Comparison of ENCODE assay signal across 20 mouse cellular contexts in the genomic region with DNA sequence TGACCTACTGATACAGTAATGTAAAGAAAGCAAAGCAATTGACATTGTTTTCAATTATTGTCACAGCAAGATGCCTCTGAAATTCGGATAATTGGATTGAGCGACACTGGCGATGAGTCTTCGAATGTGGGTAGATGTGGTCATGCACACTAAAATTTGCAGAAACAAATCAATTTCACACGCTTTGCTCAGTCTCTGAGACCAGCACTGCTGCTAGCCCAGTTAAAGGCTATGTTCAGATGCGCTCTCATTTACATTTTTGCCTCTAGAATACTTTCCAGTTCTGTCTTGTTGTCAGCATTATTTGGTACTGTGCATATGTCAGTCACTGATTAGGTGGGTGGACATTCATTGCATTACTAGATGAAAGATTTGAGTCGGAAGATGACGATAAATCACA.
DNase-seq lines count a peak whose midpoint lies in the region; ATAC-seq and TF ChIP-seq lines count a peak whose summit lies in the region.
"Had no signal": no experiment of that assay in that cellular context is flagged by ENCODE, and none has a peak within 500 bp of the region (broad histone marks: within the 10 kb centered on the region; RNA-seq: fewer than 3 reads in every experiment).

No protein-coding gene starts in this region.

- TF ChIP-seq POLR2A in brain, embryonic 14.5 days (IDR thresholded peaks at IDR 0.05; ENCODE audit: borderline replicate concordance, extremely low read depth, insufficient read depth, insufficient read length, poor library complexity, severe bottlenecking): no peak
- no peak for TF ChIP-seq POLR2A in thymus, adult 2 months (IDR thresholded peaks at IDR 0.05; ENCODE audit: control insufficient read depth, extremely low read depth, insufficient read depth, low read length, poor library complexity)

- no peak overlapping the region for H3K27ac ChIP-seq in midbrain, embryonic 12.5 days (replicated peaks)
- no peak overlapping the region for H3K27ac ChIP-seq in midbrain, embryonic 10.5 days (replicated peaks)
- H3K27ac ChIP-seq in hindbrain, postnatal 0 days: no peak overlapping the region
- H3K27ac ChIP-seq in midbrain, embryonic 16.5 days (ENCODE audit: low read length): no peak overlapping the region
- H3K27ac ChIP-seq in thymus, adult 2 months (ENCODE audit: control insufficient read depth, insufficient read depth, low read length): no peak overlapping the region
- H3K27ac ChIP-seq: embryonic facial prominence, embryonic 15.5 days; forebrain, embryonic 10.5 days; heart, embryonic 13.5 days had no signal

- H3K4me2 ChIP-seq in midbrain, embryonic 12.5 days (replicated peaks): no peak overlapping the region
- H3K4me2 ChIP-seq in hindbrain, postnatal 0 days (ENCODE audit: low read depth, low read length): no peak overlapping the region
- H3K4me2 ChIP-seq in midbrain, embryonic 16.5 days (ENCODE audit: low read length): no peak overlapping the region
- H3K4me2 ChIP-seq: embryonic facial prominence, embryonic 15.5 days; heart, embryonic 13.5 days had no signal

- no peaks in the 10 kb centered on the region for H3K36me3 ChIP-seq in midbrain, embryonic 12.5 days
- H3K36me3 ChIP-seq in midbrain, embryonic 10.5 days: no peaks in the 10 kb centered on the region
- H3K36me3 ChIP-seq in hindbrain, postnatal 0 days (ENCODE audit: insufficient read depth, low read length): no peaks in the 10 kb centered on the region
- H3K36me3 ChIP-seq in midbrain, embryonic 16.5 days (ENCODE audit: control insufficient read depth, insufficient read depth, low read length): no peaks in the 10 kb centered on the region
- H3K36me3 ChIP-seq in thymus, adult 2 months (ENCODE audit: control insufficient read depth, insufficient read depth, low read length): no peaks in the 10 kb centered on the region
- H3K36me3 ChIP-seq: embryonic facial prominence, embryonic 15.5 days; forebrain, embryonic 10.5 days; heart, embryonic 13.5 days had no signal

- H3K27me3 ChIP-seq in midbrain, embryonic 12.5 days: no peaks in the 10 kb centered on the region
- no peaks in the 10 kb centered on the region for H3K27me3 ChIP-seq in midbrain, embryonic 10.5 days (ENCODE audit: low read depth, poor library complexity, severe bottlenecking)
- no peaks in the 10 kb centered on the region for H3K27me3 ChIP-seq in hindbrain, postnatal 0 days (ENCODE audit: insufficient read depth, low read length)
- no peaks in the 10 kb centered on the region for H3K27me3 ChIP-seq in midbrain, embryonic 16.5 days (ENCODE audit: control insufficient read depth, insufficient read depth, low read depth, low read length)
- H3K27me3 ChIP-seq in thymus, adult 2 months (ENCODE audit: control insufficient read depth, insufficient read depth, low read length): no peaks in the 10 kb centered on the region
- H3K27me3 ChIP-seq: embryonic facial prominence, embryonic 15.5 days; heart, embryonic 13.5 days had no signal

- H3K4me3 ChIP-seq in midbrain, embryonic 12.5 days: no peak overlapping the region
- no peak overlapping the region for H3K4me3 ChIP-seq in midbrain, embryonic 10.5 days
- H3K4me3 ChIP-seq in hindbrain, postnatal 0 days (ENCODE audit: low read length): no peak overlapping the region
- no peak overlapping the region for H3K4me3 ChIP-seq in midbrain, embryonic 16.5 days (ENCODE audit: low read depth, low read length)
- H3K4me3 ChIP-seq in thymus, adult 2 months (ENCODE audit: control insufficient read depth, insufficient read depth, low read length): no peak overlapping the region
- H3K4me3 ChIP-seq: embryonic facial prominence, embryonic 15.5 days; erythroblast, embryonic 14.5 days; forebrain, embryonic 10.5 days; heart, embryonic 13.5 days had no signal

- no peak overlapping the region for H3K9ac ChIP-seq in midbrain, embryonic 12.5 days (replicated peaks)
- H3K9ac ChIP-seq in hindbrain, postnatal 0 days (replicated peaks; ENCODE audit: low read length): no peak overlapping the region
- no peak overlapping the region for H3K9ac ChIP-seq in midbrain, embryonic 16.5 days (ENCODE audit: low read depth, low read length)
- H3K9ac ChIP-seq: embryonic facial prominence, embryonic 15.5 days; heart, embryonic 13.5 days had no signal

- TF ChIP-seq CTCF in brain, embryonic 14.5 days (IDR thresholded peaks at IDR 0.05; ENCODE audit: borderline replicate concordance, extremely low read depth, insufficient read depth, insufficient read length): no peak
- no peak for TF ChIP-seq CTCF in hindbrain, postnatal 0 days (IDR thresholded peaks at IDR 0.05; ENCODE audit: low read depth)
- no peak for TF ChIP-seq CTCF in thymus, adult 2 months (IDR thresholded peaks at IDR 0.05; ENCODE audit: borderline replicate concordance, control insufficient read depth, extremely low read depth, insufficient read depth, low read length, poor library complexity)

- H3K4me1 ChIP-seq in midbrain, embryonic 12.5 days: no peaks in the 10 kb centered on the region
- no peaks in the 10 kb centered on the region; the same call in 1 of the 2 replicates for H3K4me1 ChIP-seq in midbrain, embryonic 10.5 days
- no peaks in the 10 kb centered on the region for H3K4me1 ChIP-seq in hindbrain, postnatal 0 days (ENCODE audit: insufficient read depth, low read length)
- no peaks in the 10 kb centered on the region for H3K4me1 ChIP-seq in midbrain, embryonic 16.5 days (ENCODE audit: control insufficient read depth, insufficient read depth, low read length)
- H3K4me1 ChIP-seq in thymus, adult 2 months (replicated peaks; ENCODE audit: control insufficient read depth, insufficient read depth, low read length): no peaks in the 10 kb centered on the region
- H3K4me1 ChIP-seq: embryonic facial prominence, embryonic 15.5 days; forebrain, embryonic 10.5 days; heart, embryonic 13.5 days had no signal

- 82% methylated on average over 8 of the region's 8 CpGs for WGBS in midbrain, embryonic 12.5 days
- WGBS in midbrain, embryonic 10.5 days: 91% methylated on average over 8 of the region's 8 CpGs
- WGBS in hindbrain, postnatal 0 days: 47% methylated on average over 8 of the region's 8 CpGs
- WGBS in midbrain, embryonic 16.5 days: 72% methylated on average over 8 of the region's 8 CpGs
- 97% methylated on average over 8 of the region's 8 CpGs for WGBS in thymus, adult 2 months

- 0 out of 2 replicates have a peak, but pooled peaks have one; percentile 47 for ATAC-seq in midbrain, embryonic 12.5 days (ENCODE audit: low FRiP score, low read depth)
- no peak for ATAC-seq in hindbrain, postnatal 0 days
- ATAC-seq in midbrain, embryonic 16.5 days: 0 out of 2 replicates have a peak, but pooled peaks have one; percentile 29
- ATAC-seq: forebrain, embryonic 14.5 days had no signal

- DNase-seq in midbrain, embryonic 10.5 days (ENCODE audit: low spot score): no peak
- peak; percentile 33 for DNase-seq in brain, embryonic 14.5 days (ENCODE audit: low read depth)
- peak; percentile 20 for DNase-seq in hindbrain, postnatal 0 days (ENCODE audit: low spot score)
- DNase-seq in thymus, adult 2 months: no peak
- DNase-seq in lung, adult 18-20 months: no peak
- DNase-seq in layer of hippocampus, adult 8-10 months (ENCODE audit: low spot score in 2 of 2): no peak
- DNase-seq: adrenal gland, adult 2 months; adrenal gland, postnatal 25 days; cerebellum, adult 2 months; cerebellum, postnatal 10 days; gastrocnemius, postnatal 36 days; heart, adult 11 months; heart, postnatal 4 days had no signal

- 0 out of 2 replicates have a peak, but pooled peaks cover 2% of the 10 kb centered on the region for H3K9me3 ChIP-seq in midbrain, embryonic 12.5 days
- H3K9me3 ChIP-seq in midbrain, embryonic 10.5 days (replicated peaks): no peaks in the 10 kb centered on the region
- no peaks in the 10 kb centered on the region for H3K9me3 ChIP-seq in hindbrain, postnatal 0 days (ENCODE audit: low read length)
- H3K9me3 ChIP-seq in midbrain, embryonic 16.5 days (replicated peaks; ENCODE audit: control insufficient read depth, low read length, poor library complexity, severe bottlenecking): no peaks in the 10 kb centered on the region
- H3K9me3 ChIP-seq: embryonic facial prominence, embryonic 15.5 days; forebrain, embryonic 10.5 days had no signal

Comparison
In these comparisons a context has a peak if more than half of its experiments do, and no peak if none do; other contexts are left out.
1. DNase-seq: peak in brain, embryonic 14.5 days (single experiment) and hindbrain, postnatal 0 days (single experiment); none in midbrain, embryonic 10.5 days (single experiment), thymus, adult 2 months (single experiment), lung, adult 18-20 months (0 of 2) and layer of hippocampus, adult 8-10 months (0 of 2).